In the genomic region with DNA sequence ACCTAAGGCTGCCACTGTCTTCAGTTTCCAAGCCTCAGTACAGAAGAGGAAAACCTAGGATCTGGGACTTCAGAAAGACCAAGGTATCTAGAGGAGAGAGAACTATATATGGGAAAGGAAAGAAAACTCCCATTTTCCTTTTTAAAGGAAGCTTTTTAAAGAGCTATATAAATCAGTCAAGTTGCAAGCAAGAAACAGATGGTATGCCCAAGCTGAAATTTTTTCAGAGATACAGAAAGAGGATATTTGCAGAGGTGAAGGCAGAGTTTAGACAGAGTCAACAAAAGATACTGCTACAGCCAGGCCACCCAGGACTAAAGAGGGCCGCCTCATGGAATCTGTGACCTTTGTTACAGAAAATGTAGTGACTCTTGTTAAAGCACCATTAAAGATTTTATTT, we compare ENCODE assay signal across 19 mouse cellular contexts. TPM values are rescaled to one million over a fixed set of nuclear protein-coding genes. Genes with fewer than 3 reads are reported as not detected.
DNase-seq lines count a peak whose midpoint lies in the region; ATAC-seq and TF ChIP-seq lines count a peak whose summit lies in the region.
"Had no signal": no experiment of that assay in that cellular context is flagged by ENCODE, and none has a peak within 500 bp of the region (broad histone marks: within the 10 kb centered on the region; RNA-seq: fewer than 3 reads in every experiment).

No protein-coding gene starts in this region.

- no peak overlapping the region for H3K9ac ChIP-seq in kidney, postnatal 0 days (ENCODE audit: low read depth, low read length)
- H3K9ac ChIP-seq in liver, embryonic 16.5 days (ENCODE audit: low read depth, low read length), result no peak overlapping the region
- no peak overlapping the region for H3K9ac ChIP-seq in liver, embryonic 11.5 days (ENCODE audit: low read depth, low read length)
- H3K9ac ChIP-seq: embryonic facial prominence, embryonic 12.5 days; forebrain, embryonic 13.5 days; forebrain, embryonic 15.5 days had no signal

- peak; percentile 42 for DNase-seq in kidney, postnatal 0 days (ENCODE audit: low spot score)
- no peak for DNase-seq in kidney, adult 8-10 months
- no peak for DNase-seq in liver, embryonic 11.5 days (ENCODE audit: low spot score)
- DNase-seq in brain, adult 2 months (ENCODE audit: low read depth, low spot score), result peak; percentile 12
- DNase-seq in telencephalon, adult 2 months (ENCODE audit: low read depth, low spot score), result peak; percentile 32
- DNase-seq in layer of hippocampus, postnatal 14 days (ENCODE audit: low spot score in 2 of 2), result no peak
- DNase-seq: adrenal gland, adult 2 months; adrenal gland, postnatal 10 days; adrenal gland, postnatal 25 days; cerebellum, adult 11-12 months; cerebellum, adult 2 months; cerebellum, adult 9-10 months; cerebellum, postnatal 10 days; cerebellum, postnatal 25 days had no signal

- H3K4me2 ChIP-seq in kidney, postnatal 0 days (ENCODE audit: low read length), result no peak overlapping the region
- no peak overlapping the region for H3K4me2 ChIP-seq in liver, embryonic 16.5 days (ENCODE audit: low read depth, low read length)
- no peak overlapping the region for H3K4me2 ChIP-seq in liver, embryonic 11.5 days
- H3K4me2 ChIP-seq: embryonic facial prominence, embryonic 12.5 days; forebrain, embryonic 13.5 days; forebrain, embryonic 15.5 days had no signal

- no peak for TF ChIP-seq CTCF in kidney, postnatal 0 days (IDR thresholded peaks at IDR 0.05; ENCODE audit: low read depth)

- H3K4me3 ChIP-seq in kidney, postnatal 0 days (replicated peaks; ENCODE audit: low read depth, low read length), result no peak overlapping the region
- H3K4me3 ChIP-seq in liver, embryonic 16.5 days (ENCODE audit: low read depth, low read length), result no peak overlapping the region
- H3K4me3 ChIP-seq in liver, embryonic 11.5 days (ENCODE audit: low read depth, low read length), result no peak overlapping the region
- H3K4me3 ChIP-seq: embryonic facial prominence, embryonic 10.5 days; embryonic facial prominence, embryonic 12.5 days; forebrain, embryonic 13.5 days; forebrain, embryonic 15.5 days had no signal

- H3K4me1 ChIP-seq in kidney, postnatal 0 days (replicated peaks; ENCODE audit: insufficient read depth, low read length), result no peaks in the 10 kb centered on the region
- H3K4me1 ChIP-seq in liver, embryonic 16.5 days (ENCODE audit: control insufficient read depth, low read depth, low read length), result no peaks in the 10 kb centered on the region
- no peaks in the 10 kb centered on the region for H3K4me1 ChIP-seq in liver, embryonic 11.5 days (replicated peaks; ENCODE audit: control insufficient read depth, insufficient read depth, low read length)
- H3K4me1 ChIP-seq: forebrain, embryonic 13.5 days; forebrain, embryonic 15.5 days had no signal

- no peak for ATAC-seq in kidney, postnatal 0 days (replicated peaks; ENCODE audit: low FRiP score, low read depth)
- ATAC-seq in liver, embryonic 16.5 days (ENCODE audit: low read depth), result peak; percentile 45; the same call in 1 of the 2 replicates
- ATAC-seq in liver, embryonic 11.5 days (replicated peaks; ENCODE audit: low FRiP score), result no peak
- ATAC-seq: forebrain, embryonic 13.5 days; forebrain, embryonic 15.5 days had no signal

- H3K27me3 ChIP-seq in kidney, postnatal 0 days (ENCODE audit: insufficient read depth, low read length), result no peaks in the 10 kb centered on the region
- no peaks in the 10 kb centered on the region for H3K27me3 ChIP-seq in liver, embryonic 16.5 days (ENCODE audit: control insufficient read depth, insufficient read depth, low read depth, low read length)
- H3K27me3 ChIP-seq in liver, embryonic 11.5 days (replicated peaks; ENCODE audit: control insufficient read depth, insufficient read depth, low read length), result no peaks in the 10 kb centered on the region
- H3K27me3 ChIP-seq: embryonic facial prominence, embryonic 12.5 days; forebrain, embryonic 15.5 days had no signal

- H3K36me3 ChIP-seq in kidney, postnatal 0 days (ENCODE audit: insufficient read depth, low read length), result no peaks in the 10 kb centered on the region
- no peaks in the 10 kb centered on the region for H3K36me3 ChIP-seq in liver, embryonic 16.5 days (ENCODE audit: control insufficient read depth, insufficient read depth)
- no peaks in the 10 kb centered on the region for H3K36me3 ChIP-seq in liver, embryonic 11.5 days (ENCODE audit: control insufficient read depth, insufficient read depth, low read length)
- H3K36me3 ChIP-seq: embryonic facial prominence, embryonic 10.5 days; embryonic facial prominence, embryonic 12.5 days; forebrain, embryonic 15.5 days had no signal

- H3K9me3 ChIP-seq in kidney, postnatal 0 days (replicated peaks; ENCODE audit: low read length), result no peaks in the 10 kb centered on the region
- H3K9me3 ChIP-seq in liver, embryonic 16.5 days (replicated peaks; ENCODE audit: control insufficient read depth, low read length), result no peaks in the 10 kb centered on the region
- no peaks in the 10 kb centered on the region for H3K9me3 ChIP-seq in liver, embryonic 11.5 days (ENCODE audit: control insufficient read depth, low read length)
- H3K9me3 ChIP-seq: embryonic facial prominence, embryonic 10.5 days; embryonic facial prominence, embryonic 12.5 days; forebrain, embryonic 13.5 days; forebrain, embryonic 15.5 days had no signal

- no peak overlapping the region for H3K27ac ChIP-seq in kidney, postnatal 0 days
- no peak overlapping the region for H3K27ac ChIP-seq in liver, embryonic 16.5 days (ENCODE audit: low read length)
- H3K27ac ChIP-seq in liver, embryonic 11.5 days (ENCODE audit: low read depth, low read length), result no peak overlapping the region
- H3K27ac ChIP-seq: embryonic facial prominence, embryonic 10.5 days; embryonic facial prominence, embryonic 12.5 days; forebrain, embryonic 13.5 days; forebrain, embryonic 15.5 days had no signal

- 43% methylated on average over 1 of the region's 1 CpGs for WGBS in kidney, postnatal 0 days
- WGBS in liver, embryonic 16.5 days (ENCODE audit: insufficient replicate concordance), result 56% methylated on average over 1 of the region's 1 CpGs
- 60% methylated on average over 1 of the region's 1 CpGs for WGBS in liver, embryonic 11.5 days

RNA-seq across cellular contexts. Expression of a gene that starts 15.0 kb away (rescaled TPM):
- 0.32 and 0.34 TPM in 2 replicates for polyA plus RNA-seq in kidney, postnatal 0 days (2015; fragmentation: Nextera tagmentation; extraction: Ambion mirVana)
- 11.6 and 12.7 TPM in 2 replicates for polyA plus RNA-seq in liver, embryonic 16.5 days (2015; fragmentation: Nextera tagmentation; extraction: Ambion mirVana)
- polyA plus RNA-seq in liver, embryonic 11.5 days (2014; fragmentation: Nextera tagmentation; extraction: Ambion mirVana), result 6.8 and 8.2 TPM in 2 replicates
- under 1 TPM in 1 of 2 experiments, not detected in 1; 0.44 TPM for total RNA-seq in layer of hippocampus, postnatal 14 days (2021)
- total RNA-seq: adrenal gland, adult 2 months; adrenal gland, postnatal 25 days had no signal
- polyA plus RNA-seq: adrenal gland, adult 2 months; forebrain, embryonic 13.5 days; forebrain, embryonic 15.5 days had no signal

RNA-seq across cellular contexts. Expression of a gene that starts 22.1 kb away (rescaled TPM):
- 0.41 and 0.50 TPM in 2 replicates for polyA plus RNA-seq in kidney, postnatal 0 days (2015; fragmentation: Nextera tagmentation; extraction: Ambion mirVana)
- 0.06 and 0.11 TPM in 2 replicates for polyA plus RNA-seq in liver, embryonic 16.5 days (2015; fragmentation: Nextera tagmentation; extraction: Ambion mirVana)
- 0.14 and 0.34 TPM in 2 replicates for polyA plus RNA-seq in liver, embryonic 11.5 days (2014; fragmentation: Nextera tagmentation; extraction: Ambion mirVana)
- total RNA-seq in layer of hippocampus, postnatal 14 days (2021), result 10 to 100 TPM; 43.4 to 44.2 TPM

Comparison
In these comparisons a context has a peak if more than half of its experiments do, and no peak if none do; other contexts are left out.
1. DNase-seq: peak in kidney, postnatal 0 days (single experiment), brain, adult 2 months (single experiment) and telencephalon, adult 2 months (single experiment); none in kidney, adult 8-10 months (0 of 2), liver, embryonic 11.5 days (single experiment) and layer of hippocampus, postnatal 14 days (0 of 2).